Mouse (Mus musculus): ENCODE data around the gene Smpdl3a.
A peak's percentile ranks its signal among the peaks of the same experiment; 100 is the strongest.

Gene Smpdl3a

GRCm38 (mm10) chr10:57794018-57794417, at the start of gene Smpdl3a:
Smpdl3a (plus strand) TSS chr10:57794335.
- no peak for DNase-seq (ENCODE audit: low spot score in 2 of 2)

GRCm38 (mm10) chr10:57745452-57745851, 48.7 kb upstream of the Smpdl3a start:
- no peak for DNase-seq (ENCODE audit: low spot score in 2 of 2)

DNA sequence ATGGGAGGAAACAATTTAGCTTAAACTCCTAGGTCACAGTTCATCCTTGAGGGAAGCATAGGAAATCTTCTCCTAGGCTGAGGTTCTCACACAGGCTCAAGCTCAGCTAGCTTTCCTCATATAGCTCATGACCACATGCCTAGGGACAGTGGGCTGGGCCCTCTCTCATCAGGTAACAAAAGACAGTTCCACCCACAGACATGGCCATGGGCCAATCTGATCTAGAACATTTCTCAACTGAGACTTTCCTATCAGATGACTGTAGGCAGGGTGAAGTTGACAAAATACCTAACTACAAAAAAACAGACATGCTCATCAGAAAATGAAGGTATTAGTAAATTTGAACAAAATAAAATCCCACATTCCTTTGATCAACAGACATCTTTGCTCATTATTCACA, 47.0 kb upstream of the Smpdl3a start:
- DNase-seq (ENCODE audit: low spot score in 2 of 2): no peak

DNA sequence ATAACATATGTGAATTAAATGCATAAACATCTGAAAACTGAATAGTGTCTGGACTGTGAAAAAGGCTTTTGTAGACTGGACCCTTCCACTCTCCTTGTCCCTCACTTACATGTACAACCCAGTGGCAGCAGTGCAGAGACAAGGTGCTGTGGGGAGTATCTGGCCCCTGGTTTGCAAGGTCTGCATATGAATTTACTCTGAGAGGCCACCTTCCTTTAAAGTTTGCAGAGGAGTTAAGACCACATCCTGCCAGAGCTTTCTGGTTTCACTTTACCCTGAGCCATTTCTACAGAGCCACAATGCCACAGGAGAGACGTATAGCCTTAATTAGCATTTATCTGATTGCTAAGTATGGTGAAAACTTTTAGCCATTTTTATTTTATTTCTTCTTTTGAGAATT, 40.8 kb upstream of the Smpdl3a start:
- DNase-seq (ENCODE audit: low spot score in 2 of 2): no peak

GRCm38 (mm10) chr10:57755201-57755736, 38.9 kb upstream of the Smpdl3a start:
- DNase-seq (ENCODE audit: low spot score in 2 of 2): no peak

DNA sequence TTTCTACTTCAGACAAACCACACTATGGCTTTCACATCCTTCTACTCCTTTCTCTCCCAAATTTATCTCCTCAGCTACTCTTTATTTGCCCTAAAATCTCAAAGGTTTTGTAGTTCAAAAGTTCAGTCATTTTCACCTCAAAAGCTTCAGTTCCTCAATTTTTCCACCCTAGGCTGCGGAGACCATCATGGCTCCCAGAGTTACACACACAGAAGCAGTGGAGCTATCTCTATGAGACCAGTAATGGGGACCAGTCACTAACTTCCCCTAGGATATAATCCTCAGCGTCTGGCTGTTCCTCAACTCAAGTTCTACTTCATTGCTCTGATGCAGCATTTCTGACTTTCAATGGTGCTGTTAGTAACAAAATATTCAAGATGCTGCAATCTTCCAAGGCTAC, 35.1 kb upstream of the Smpdl3a start:
- no peak for DNase-seq (ENCODE audit: low spot score in 2 of 2)

- DNase-seq (ENCODE audit: low spot score in 2 of 2): no peak
These were observed 33.4 kb upstream of the Smpdl3a start for GRCm38 (mm10) chr10:57760694-57761093.

- DNase-seq (ENCODE audit: low spot score in 2 of 2): no peak
These were observed 31.1 kb upstream of the Smpdl3a start for GRCm38 (mm10) chr10:57763044-57763443.

GRCm38 (mm10) chr10:57783289-57784130, 10.6 kb upstream of the Smpdl3a start:
- peak; percentile 52 to 71 for DNase-seq (ENCODE audit: low spot score in 2 of 2)

DNA sequence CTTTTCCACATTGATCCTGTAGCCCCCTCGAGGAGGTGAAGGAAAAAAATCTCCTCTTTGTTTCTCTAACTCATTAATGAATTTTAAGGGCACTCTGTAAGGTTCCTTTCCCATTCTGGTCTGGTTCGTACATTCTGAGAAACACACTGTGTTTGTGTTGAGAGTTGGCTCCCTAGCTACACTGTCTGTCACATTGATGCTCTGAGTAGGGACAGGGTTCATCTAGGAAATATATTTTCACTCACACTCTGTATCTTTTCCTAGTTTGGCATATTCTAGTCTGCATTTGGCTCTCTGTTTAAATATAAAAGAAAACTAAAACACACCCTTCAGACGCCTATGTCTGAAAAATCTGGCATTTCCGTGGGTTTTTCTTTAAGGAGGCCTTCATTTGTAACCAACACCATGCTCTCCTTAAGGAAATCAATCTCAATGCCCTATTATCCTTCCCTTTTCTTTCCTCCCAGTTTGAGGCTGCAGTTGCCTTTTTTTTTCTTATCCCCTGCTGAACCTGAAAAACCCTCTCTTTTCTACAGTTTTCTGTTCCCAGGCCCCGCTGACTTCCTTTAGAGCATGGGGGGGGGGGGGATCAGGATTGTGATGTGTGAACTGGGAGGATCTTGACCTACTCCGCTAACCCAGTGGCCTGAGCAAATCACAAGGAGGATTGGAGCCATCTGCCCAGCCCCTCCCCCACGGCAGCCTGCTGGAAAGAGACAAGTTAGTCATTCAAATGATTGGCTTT, 9.8 kb upstream of the Smpdl3a start:
- peak; percentile 95 for DNase-seq (ENCODE audit: low spot score in 2 of 2)

GRCm38 (mm10) chr10:57784876-57785150, 9.3 kb upstream of the Smpdl3a start, which contains the start of gene Fabp7:
Fabp7 (plus strand) TSS chr10:57784881.
- DNase-seq (ENCODE audit: low spot score in 2 of 2): no peak

DNA sequence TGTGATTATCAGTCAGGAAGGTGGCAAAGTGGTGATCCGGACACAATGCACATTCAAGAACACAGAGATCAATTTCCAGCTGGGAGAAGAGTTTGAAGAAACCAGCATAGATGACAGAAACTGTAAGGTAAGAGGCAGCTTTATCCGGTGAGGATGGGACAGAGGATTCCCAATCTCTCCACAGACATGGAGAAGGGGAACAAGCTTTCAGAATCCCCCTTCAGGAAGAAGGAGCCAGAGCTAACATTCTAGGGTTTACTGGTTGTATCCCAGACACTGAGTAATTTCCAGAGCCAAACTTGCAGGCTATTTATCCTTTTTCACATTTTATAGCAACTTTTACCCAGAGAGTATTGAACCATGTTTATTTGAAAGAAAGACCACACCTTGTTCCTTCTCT, 8.6 kb upstream of the Smpdl3a start:
- no peak for DNase-seq (ENCODE audit: low spot score in 2 of 2)

DNA sequence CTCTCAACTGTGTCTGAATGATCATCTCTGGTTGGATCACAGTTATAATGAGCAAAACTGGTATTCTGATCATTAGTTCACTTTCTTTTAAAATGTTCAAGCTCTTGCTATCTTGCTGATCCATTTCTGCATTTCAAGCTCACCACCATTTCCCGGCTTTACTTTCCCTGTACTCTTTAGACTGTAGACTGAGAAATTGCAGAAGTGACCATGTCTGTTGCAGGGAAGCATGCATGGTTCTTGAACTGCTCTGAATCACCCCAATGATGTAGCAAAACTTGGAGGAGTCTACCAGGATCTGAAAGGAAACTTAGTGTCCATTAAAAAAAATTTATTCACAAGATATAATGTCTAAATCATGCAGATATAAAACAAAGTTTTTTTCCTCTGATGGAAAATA, 1.2 kb upstream of the Smpdl3a start:
- no peak for DNase-seq (ENCODE audit: low spot score in 2 of 2)

DNA sequence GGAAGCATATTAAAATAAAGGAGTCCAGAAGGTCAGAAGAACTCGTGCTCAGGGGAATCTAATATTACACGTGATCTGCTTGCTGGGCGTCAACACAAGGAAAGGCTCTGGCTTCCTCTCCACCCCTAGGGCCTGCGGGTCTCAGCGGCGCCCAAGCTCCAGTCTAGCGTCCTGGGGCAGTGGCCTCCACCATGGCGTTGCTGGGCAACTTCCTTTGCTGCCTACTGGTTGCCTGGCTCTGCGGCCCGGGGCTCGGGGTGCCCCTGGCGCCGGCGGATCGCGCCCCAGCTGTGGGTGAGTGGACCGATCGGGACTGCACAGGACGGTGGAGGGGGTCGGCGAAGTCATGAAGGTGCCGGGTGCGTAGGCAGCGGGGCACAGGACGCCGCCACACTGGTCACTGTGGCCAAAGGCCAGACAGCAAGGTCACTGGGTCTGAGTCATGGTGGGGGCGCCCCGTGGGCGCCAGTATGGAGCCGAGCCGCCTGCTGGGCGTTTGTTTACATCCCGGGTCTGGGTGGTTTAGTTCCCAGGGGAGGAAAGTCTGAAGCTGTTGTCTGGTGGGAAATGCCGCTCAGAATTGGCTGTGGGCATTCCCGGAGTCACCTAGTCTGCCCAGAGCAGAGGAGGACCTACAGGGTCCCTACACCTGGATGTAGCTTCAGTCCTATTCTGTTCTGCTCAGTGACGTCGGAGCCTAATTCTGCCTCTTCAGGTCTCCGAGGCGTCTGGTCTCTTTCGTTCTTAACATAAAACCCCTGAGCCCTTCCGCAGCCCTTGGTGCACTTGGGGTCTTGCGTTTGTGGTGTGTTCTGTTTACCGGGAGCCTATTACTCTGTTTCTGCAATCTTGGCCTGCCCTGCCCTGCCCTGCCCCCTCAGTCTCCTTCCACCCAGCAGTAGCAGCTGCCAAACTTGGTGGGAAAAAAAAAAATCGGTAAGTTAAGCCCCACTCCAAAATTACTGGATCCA, 641 bp downstream of the Smpdl3a start:
- DNase-seq (ENCODE audit: low spot score in 2 of 2): peak; percentile 42 to 55

DNA sequence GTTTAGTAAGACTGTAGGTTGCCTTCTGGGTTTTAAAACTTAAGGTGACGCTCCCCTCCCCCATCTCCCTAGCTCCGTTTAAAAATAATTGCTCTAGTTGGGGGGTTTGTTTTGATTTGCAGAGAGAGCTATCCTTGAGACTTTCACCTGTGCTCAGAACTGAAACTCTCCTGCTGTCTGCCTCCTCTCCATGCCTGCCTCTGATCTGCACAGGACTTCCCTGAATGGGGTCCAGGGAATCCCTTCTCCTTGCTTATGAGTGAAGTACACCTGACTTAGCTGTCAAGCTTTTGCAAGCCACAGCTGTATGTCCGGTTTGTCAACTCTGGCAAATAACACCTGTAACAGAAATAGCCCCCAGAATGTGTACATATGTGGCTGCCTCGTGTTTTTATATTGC, 1.4 kb downstream of the Smpdl3a start:
- no peak for DNase-seq (ENCODE audit: low spot score in 2 of 2)

DNA sequence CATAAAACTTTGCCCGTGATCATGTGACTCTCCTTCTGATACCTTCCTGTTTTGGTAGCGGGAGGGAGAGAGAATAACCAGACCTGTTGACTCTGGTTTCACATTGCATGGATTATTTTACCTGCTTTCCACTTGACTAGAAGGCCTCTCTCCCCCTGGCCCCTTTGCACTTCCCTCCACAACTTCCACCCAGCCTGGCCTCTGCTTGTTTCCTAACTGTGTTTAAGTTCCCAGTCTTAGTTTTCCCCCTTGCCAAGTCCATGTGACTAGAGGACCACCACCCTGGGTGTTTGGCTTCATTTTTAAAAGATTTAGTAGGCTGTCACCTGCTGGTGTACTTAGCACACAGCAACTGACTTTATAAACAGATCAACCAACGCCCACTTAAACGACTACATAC, 1.9 kb downstream of the Smpdl3a start:
- DNase-seq (ENCODE audit: low spot score in 2 of 2): no peak

GRCm38 (mm10) chr10:57799486-57799885, 5.4 kb downstream of the Smpdl3a start:
- no peak for DNase-seq (ENCODE audit: low spot score in 2 of 2)

GRCm38 (mm10) chr10:57807754-57808153, 13.6 kb downstream of the Smpdl3a start:
- no peak for DNase-seq (ENCODE audit: low spot score in 2 of 2)

DNA sequence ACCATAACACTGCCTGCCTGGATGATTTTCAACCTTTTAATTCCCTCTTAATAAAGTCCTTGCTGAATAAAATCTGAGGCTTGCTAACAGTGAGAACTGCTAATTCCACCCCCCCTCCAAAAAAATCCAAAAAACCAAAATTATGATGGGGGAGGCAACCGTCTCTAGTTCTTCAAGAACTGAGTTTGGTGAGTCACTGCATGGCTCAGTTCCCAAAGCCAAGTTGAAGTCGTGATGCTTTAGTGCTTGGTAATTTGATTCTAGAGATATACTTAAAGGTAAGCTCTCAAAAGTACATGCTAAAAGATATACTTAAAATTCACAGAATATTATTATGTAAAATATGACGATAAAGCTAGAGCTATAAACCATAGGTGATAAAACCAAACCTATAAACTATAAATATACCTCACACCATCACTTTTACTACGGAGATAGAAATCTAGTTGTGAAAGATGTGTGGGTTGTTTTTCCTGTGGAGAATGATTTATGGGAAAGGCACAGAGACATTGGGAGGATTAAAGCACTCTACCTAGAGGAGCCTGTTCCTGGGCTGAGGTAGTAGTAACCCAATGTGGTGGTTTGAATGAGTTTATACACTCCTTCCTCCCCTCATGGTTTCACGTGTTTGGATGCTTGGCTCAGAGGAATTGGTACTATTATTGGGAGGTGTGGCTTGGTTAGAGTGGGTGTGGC, 18.2 kb downstream of the Smpdl3a start:
- DNase-seq (ENCODE audit: low spot score in 2 of 2): no peak

DNA sequence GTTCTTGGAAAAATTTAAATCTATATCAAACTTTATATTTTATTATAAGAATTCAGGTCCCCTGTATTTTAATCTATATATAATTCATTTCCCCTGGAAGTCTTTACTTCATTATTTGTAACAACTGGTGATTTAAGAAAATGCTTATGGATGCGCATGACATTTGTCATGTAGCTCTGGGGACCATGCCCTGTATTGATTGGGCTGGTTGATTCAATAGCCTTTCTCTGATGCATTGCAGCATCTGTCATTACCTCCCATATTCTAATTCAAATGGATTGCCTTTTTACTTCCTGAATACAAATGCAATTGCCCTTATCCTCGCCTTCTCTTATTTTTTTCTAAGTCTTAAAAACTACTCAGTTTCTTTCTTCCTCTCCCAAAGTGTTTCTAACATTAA, 20.2 kb downstream of the Smpdl3a start:
- no peak for DNase-seq (ENCODE audit: low spot score in 2 of 2)

DNA sequence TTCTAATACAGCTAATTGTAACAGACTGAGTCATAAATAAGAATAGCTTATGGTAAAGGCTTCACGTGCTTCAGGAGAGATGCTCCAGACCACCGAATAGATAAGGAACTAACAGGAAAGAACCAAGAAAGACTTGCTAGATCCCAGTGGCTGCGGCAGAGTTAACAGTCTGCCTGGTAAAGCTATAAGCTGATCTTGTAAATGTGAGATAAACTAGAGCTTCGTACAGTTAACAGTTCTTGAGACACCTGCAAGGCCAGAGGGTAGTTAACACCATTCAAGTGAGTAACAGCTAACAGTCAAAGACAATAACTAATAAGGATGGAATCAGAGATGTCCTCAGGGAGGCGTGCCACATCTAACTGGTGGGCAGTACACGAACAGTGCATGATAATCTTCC, 21.7 kb downstream of the Smpdl3a start:
- DNase-seq (ENCODE audit: low spot score in 2 of 2): no peak

Measured in right cerebral cortex, postnatal 10 days (tissue).